Mouse (Mus musculus) heart, embryonic 10.5 days (tissue): ENCODE data around the gene Cldn13. TPM values are rescaled to one million over a fixed set of nuclear protein-coding genes. Genes with fewer than 3 reads are reported as not detected.
"Not testable (repeated sequence)": the region's sequence is repeated elsewhere in the genome, so short reads cannot be mapped to it uniquely, and the experiment has no call there.

Experiments
- DNase-seq: peaks from one replicate; pipeline ENCODE4 v3.0.0-alpha.2; 2017; ENCODE audit warnings: low spot score
- H3K27ac ChIP-seq: fragments of 300-500 bp; sonication (generic); 2 replicates; pipeline ENCODE4 v1.5.1; 2016; ENCODE audit warnings: mild to moderate bottlenecking
- H3K27me3 ChIP-seq: fragments of 300-500 bp; sonication (generic); 2 replicates; pipeline ENCODE4 v1.6.1; 2016; ENCODE audit warnings: mild to moderate bottlenecking; ENCODE audit not compliant: poor library complexity, insufficient read depth, severe bottlenecking
- H3K36me3 ChIP-seq: fragments of 300-500 bp; sonication (generic); 2 replicates; pipeline ENCODE4 v1.6.1; 2016; ENCODE audit warnings: mild to moderate bottlenecking, moderate library complexity
- H3K4me1 ChIP-seq: fragments of 300-500 bp; sonication (generic); 2 replicates; pipeline ENCODE4 v1.6.1; 2016; ENCODE audit warnings: mild to moderate bottlenecking
- H3K4me3 ChIP-seq: fragments of 300-500 bp; sonication (generic); 2 replicates; pipeline ENCODE4 v1.5.1; 2016; ENCODE audit warnings: mild to moderate bottlenecking, moderate library complexity
- H3K9me3 ChIP-seq: fragments of 300-500 bp; sonication (generic); 2 replicates; pipeline ENCODE4 v1.6.1; 2016; ENCODE audit warnings: mild to moderate bottlenecking, moderate library complexity
- WGBS: fragments of 180-500 bp; shearing (Covaris S2); methylation state at CpG from one replicate; pipeline ENCODE4 v1.1.7; 2016; 5-methylcytosine and 5-hydroxymethylcytosine counted together
- polyA plus RNA-seq: library from polyadenylated mRNA; unstranded; fragments of >200 nt; fragmentation: Nextera tagmentation; extraction: Ambion mirVana; gene quantifications from 2 replicates; pipeline ENCODE4 v1.2.1, GENCODE M21; 2016

The Cldn13 gene
- polyA plus RNA-seq: 6.1 and 8.5 TPM in 2 replicates

DNA sequence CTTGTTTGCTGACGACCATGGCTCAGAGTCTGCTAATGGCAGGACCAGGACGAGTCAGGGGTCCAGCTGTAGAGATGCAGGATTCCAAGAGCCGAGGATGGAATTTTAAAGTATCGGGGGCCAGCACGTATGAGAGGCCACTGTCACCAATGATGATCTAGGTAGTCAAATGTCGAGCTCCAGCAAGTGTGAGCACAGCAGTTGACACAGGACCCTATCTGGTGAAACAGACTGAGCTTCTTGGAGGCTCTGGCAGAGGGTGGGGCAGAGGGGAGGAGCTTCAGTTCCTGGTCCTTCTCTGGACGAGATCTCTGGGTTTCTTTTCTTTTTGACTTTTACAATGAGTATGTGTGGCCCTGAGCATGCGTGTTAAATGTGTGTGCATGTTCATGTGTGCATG, at the start of gene Cldn13:
Cldn13 (minus strand) TSS at position 216 of the 400 bp plus-strand sequence.
- H3K4me1 ChIP-seq: 0 out of 2 replicates have a peak, but pooled peaks cover 6% of the 10 kb centered on the region
- peak; percentile 85 for DNase-seq
- WGBS: 77% methylated on average over 8 of the region's 8 CpGs
- H3K36me3 ChIP-seq: no peaks in the 10 kb centered on the region
- peak within 1 kb of the TSS; percentile 36 for H3K4me3 ChIP-seq
- peaks cover 26% of the 10 kb centered on the region; the same call in 1 of the 2 replicates for H3K27me3 ChIP-seq
- H3K27ac ChIP-seq: peak within 1 kb of the TSS; percentile 69; the same call in 1 of the 2 replicates
- H3K9me3 ChIP-seq: no peaks in the 10 kb centered on the region

DNA sequence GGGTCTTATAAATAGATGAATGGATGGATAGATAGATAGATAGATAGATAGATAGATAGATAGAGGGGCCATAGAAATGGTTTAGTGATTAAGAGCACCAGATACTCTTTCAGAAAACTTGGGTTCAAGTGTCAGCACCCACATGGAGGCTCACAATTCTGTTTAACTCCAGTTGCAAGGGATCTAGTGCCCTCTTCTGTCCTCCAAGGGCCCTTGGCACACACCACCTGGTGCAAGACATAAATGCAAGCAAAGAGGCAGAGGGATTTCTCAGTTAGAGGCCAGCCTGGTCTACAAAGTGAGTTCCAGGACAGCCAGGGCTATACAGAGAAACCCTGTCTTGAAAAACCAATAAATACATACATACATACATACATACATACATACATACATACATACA, 49.3 kb upstream of the Cldn13 start:
- Histone ChIP-seq H3K4me1 (peaks cover 16% of the 10 kb centered on the region), H3K27me3 (peaks cover 23% of the 10 kb centered on the region)
- H3K36me3 ChIP-seq, H3K27ac ChIP-seq, H3K4me3 ChIP-seq, DNase-seq, H3K9me3 ChIP-seq: not testable (repeated sequence)

DNA sequence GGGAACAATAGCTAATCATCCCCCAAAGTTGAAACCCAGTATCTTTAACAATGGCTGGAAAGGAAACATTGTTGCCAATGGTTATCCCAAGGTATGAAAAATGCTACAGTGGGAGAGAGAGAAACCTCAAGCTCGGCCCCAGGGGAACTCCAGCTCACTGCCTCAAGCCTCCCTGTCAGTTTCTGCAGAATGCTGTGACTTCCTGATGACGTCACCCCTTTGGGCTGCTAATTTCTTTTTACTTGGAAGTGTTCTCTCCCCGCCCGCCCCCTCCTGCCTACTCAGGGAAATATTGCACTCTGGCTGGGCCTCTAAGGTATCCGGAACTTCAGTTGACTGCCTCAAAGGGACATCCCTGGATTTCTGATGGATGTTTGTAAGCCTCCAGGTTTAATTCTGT, 48.2 kb upstream of the Cldn13 start:
- no peaks in the 10 kb centered on the region for H3K9me3 ChIP-seq
- no peak overlapping the region for H3K27ac ChIP-seq
- no peaks in the 10 kb centered on the region for H3K36me3 ChIP-seq
- H3K4me1 ChIP-seq: peaks cover 19% of the 10 kb centered on the region
- peaks cover 19% of the 10 kb centered on the region for H3K27me3 ChIP-seq
- H3K4me3 ChIP-seq: no peak overlapping the region
- 20% methylated on average over 5 of the region's 5 CpGs for WGBS
- no peak for DNase-seq

DNA sequence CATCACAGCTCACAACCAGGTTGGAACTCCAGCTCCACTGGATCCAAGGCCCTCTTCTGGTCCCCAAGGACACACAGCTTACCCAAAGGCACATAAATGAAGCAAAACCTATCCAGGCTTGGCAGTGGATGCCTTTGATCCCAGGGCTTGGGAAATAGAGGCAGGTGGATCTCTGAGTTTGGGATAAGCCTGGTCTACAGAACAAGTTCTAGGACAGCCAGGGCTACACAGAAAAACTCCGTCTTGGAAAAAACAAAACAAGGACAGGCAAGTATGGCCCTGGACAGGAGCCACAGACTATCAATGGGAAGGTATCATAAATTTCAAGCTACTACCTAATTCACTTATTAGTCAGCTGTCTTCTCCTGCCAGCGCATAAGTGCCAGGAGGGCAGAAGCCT, 46.2 kb upstream of the Cldn13 start:
- 90% methylated on average over 2 of the region's 2 CpGs for WGBS
- Histone ChIP-seq H3K4me1 (peaks cover 30% of the 10 kb centered on the region), H3K9me3 (no peaks in the 10 kb centered on the region), H3K27ac (no peak overlapping the region), H3K27me3 (peaks cover 2% of the 10 kb centered on the region), H3K4me3 (no peak overlapping the region), H3K36me3 (no peaks in the 10 kb centered on the region)
- no peak for DNase-seq

DNA sequence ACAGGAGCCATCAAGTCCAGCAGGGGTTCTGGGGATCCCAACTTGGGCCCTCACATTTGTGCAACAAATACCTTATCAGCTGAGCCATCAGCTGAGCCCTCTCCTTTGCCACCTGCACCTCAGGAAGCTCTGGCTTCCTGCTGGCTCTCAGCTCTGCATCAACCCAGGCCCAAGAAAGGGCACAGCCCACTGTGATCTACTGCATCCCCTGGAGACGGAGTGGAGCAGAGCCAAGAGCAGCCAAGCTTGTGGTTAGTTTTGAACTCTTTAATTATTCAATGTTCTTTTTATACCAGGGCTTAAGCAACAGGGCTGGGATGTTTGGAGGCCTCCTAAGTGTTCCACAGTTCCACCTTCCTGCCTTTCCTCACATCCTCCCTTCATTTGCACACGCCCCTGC, 45.1 kb upstream of the Cldn13 start:
- no peak overlapping the region for H3K4me3 ChIP-seq
- H3K27me3 ChIP-seq: no peaks in the 10 kb centered on the region
- WGBS: 71% methylated on average over 2 of the region's 2 CpGs
- peaks cover 21% of the 10 kb centered on the region for H3K4me1 ChIP-seq
- H3K27ac ChIP-seq: no peak overlapping the region
- H3K9me3 ChIP-seq: no peaks in the 10 kb centered on the region
- no peak for DNase-seq
- H3K36me3 ChIP-seq: no peaks in the 10 kb centered on the region

DNA sequence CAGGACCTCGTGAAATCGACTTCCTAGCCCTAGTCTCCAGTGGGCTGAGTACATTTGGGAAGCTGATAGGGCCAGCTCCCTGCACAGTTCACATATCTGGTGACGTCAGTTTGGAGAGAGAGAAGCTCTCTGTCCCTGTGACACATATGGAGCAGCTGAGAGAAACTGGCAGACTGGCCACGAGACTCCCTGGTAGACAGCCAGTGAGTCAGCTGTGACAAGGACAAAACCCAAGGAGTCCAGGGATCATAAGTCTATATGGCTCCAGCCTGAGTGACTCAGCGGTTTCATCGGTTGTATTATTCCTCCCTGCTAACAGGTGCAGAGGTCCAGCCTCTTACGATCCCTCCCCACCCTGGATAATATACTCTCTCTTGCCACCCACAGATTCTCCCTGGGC, 43.8 kb upstream of the Cldn13 start:
- Histone ChIP-seq H3K4me3 (no peak overlapping the region), H3K4me1 (peaks cover 21% of the 10 kb centered on the region), H3K27me3 (no peaks in the 10 kb centered on the region), H3K27ac (peak overlapping the region; percentile 37; the same call in 1 of the 2 replicates), H3K9me3 (no peaks in the 10 kb centered on the region), H3K36me3 (no peaks in the 10 kb centered on the region)
- no peak for DNase-seq
- WGBS: 59% methylated on average over 7 of the region's 7 CpGs

DNA sequence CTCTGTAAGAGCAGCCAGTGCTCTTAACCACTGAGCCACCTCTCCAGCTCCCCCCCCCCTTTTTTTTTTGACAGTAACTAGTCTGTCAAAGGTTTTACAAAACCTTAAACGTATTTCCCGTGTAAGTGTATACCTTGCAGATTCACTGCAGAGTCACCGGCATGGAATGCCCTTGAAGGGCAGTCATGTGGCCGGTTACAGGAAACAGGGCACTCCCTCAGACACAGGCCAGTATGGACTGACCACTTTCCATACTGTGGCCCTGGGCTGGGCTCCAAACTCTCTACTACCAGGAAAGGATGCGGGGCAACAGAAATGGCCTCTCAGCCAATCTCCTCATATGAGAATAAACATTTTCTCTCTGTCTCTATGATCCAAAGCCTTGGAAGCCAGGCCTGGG, 40.2 kb upstream of the Cldn13 start:
- Histone ChIP-seq H3K4me3 (no peak overlapping the region), H3K36me3 (no peaks in the 10 kb centered on the region), H3K27ac (no peak overlapping the region), H3K4me1 (peaks cover 36% of the 10 kb centered on the region), H3K27me3 (peaks cover 4% of the 10 kb centered on the region; the same call in 1 of the 2 replicates), H3K9me3 (no peaks in the 10 kb centered on the region)
- WGBS: 58% methylated on average over 5 of the region's 5 CpGs
- DNase-seq: no peak

DNA sequence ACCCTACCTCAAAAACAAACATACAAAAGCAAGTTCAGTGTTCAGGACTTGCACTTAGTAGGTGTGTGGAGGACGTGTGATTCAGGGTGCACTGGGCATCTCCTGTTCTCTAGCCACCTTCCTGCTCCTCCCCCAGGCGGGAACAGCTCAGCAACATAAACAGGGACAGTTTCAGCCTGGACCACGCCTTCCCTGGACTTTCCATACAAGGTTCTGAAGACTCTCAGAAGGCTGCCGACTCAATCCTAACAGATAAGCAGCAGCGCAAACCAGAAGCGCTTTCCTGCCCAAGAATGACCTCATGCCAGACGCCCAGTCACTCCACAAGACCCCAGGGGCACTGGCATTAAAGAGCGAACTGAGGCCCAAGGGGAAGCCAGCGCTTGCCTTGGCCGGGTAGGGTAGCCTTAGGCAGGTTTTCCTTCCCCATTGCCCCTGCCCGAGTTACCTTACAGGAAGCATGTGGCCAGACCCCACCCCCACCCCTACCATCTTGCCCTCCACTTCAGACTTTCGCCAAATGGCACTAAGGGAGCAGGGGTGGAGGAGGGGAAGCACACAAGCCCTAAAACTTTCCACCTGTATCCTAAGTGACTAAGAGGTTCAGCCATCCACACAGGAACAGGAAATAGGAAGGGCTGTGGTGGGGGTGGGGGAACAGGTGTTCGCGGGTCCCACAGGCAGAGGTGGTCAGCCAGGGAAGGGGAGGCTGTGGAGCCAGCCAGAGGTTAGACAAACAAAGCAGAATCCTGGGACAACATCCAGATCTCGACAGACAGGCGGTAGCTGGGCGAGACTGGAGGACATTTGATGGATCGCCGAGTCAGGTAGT, 35.9 kb upstream of the Cldn13 start:
- Histone ChIP-seq H3K9me3 (no peaks in the 10 kb centered on the region), H3K4me1 (peaks cover 42% of the 10 kb centered on the region), H3K36me3 (no peaks in the 10 kb centered on the region), H3K27ac (peak overlapping the region; percentile 88), H3K4me3 (peak overlapping the region; percentile 48), H3K27me3 (peaks cover 24% of the 10 kb centered on the region)
- peak; percentile 91 for DNase-seq
- 13% methylated on average over 19 of the region's 19 CpGs for WGBS

DNA sequence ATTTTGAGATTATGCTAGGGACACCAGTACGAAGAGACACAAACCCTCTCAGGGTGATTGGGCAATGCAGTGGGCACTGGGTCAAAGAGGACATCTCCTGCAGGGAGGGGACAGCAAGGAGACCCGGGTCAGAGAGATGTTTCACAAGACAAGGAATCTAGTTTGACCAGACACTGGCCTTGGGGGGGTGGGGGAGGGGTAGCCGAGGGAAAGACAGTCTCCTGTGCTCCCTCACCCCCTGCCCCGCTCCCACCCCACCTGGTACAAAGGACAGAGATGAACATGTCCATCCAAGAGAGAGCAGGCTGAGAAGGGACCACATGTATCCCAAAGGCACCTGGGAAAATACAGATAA, 32.7 kb upstream of the Cldn13 start:
- no peaks in the 10 kb centered on the region for H3K36me3 ChIP-seq
- peak overlapping the region; percentile 45; the same call in 1 of the 2 replicates for H3K27ac ChIP-seq
- peaks cover 52% of the 10 kb centered on the region for H3K4me1 ChIP-seq
- no peak overlapping the region for H3K4me3 ChIP-seq
- H3K27me3 ChIP-seq: peaks cover 50% of the 10 kb centered on the region
- WGBS: 52% methylated on average over 4 of the region's 4 CpGs
- H3K9me3 ChIP-seq: no peaks in the 10 kb centered on the region
- no peak for DNase-seq

DNA sequence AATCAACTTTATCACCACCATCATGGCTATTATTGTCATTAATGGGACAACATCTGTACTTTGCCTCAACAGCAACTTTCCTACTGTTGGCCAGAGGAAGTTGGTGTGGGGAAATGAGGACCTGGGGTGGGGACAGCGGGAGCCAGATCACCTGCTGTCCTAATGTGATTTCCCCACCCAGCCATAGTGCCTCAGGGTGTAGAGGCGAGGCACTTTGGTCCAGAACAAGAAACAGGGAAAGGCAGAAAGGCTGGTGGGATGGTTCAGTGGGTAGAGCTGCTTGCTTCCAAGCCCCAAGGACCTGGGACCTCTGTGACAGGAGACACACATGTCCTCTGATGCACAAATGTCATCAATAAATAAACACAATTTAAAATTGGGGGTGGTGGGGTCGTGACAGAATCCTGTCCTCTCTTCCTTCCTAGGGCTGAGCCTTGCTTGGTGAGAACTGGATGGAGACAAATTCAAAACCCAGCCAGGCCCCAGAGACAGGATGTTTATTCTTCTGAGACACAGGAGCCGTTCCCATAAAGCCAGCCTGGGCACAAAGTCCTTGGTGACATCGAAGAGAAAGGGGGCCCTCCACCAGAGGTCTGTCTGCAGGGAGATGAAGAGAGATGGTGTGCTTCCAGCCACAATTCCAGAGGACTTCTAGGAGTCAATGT, 32.2 kb upstream of the Cldn13 start:
- H3K27ac ChIP-seq: peak overlapping the region; percentile 45; the same call in 1 of the 2 replicates
- no peak overlapping the region for H3K4me3 ChIP-seq
- no peaks in the 10 kb centered on the region for H3K9me3 ChIP-seq
- H3K36me3 ChIP-seq: no peaks in the 10 kb centered on the region
- WGBS: 48% methylated on average over 5 of the region's 5 CpGs
- peaks cover 50% of the 10 kb centered on the region for H3K27me3 ChIP-seq
- no peak for DNase-seq
- peaks cover 49% of the 10 kb centered on the region for H3K4me1 ChIP-seq

DNA sequence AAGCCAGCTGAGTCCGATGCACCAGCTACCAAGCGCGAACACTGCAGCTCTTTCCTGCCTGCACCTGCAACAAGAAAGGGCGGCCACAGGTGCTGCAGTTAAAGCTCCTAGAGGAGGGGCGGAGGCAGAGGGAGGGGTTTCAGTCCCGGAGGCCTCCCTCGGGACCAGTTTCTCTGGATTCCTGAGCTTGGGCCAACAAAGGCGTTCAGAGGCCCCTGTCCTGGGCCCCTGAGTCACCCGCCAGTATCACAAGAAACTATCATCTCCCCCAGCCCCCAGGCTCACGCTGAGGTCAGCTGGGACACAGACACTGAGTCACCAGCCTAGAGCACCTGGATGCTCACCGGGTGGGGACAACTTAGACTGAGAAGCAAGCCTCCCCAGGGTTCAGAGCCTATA, 31.5 kb upstream of the Cldn13 start, which contains the start of gene Cldn4:
Cldn4 (minus strand) TSS at position 78 of the 399 bp plus-strand sequence.
- DNase-seq: no peak
- WGBS: 14% methylated on average over 11 of the region's 11 CpGs
- H3K4me3 ChIP-seq: peak within 1 kb of the TSS; percentile 48
- peaks cover 49% of the 10 kb centered on the region for H3K27me3 ChIP-seq
- H3K9me3 ChIP-seq: no peaks in the 10 kb centered on the region
- peak within 1 kb of the TSS; percentile 68 for H3K27ac ChIP-seq
- H3K36me3 ChIP-seq: no peaks in the 10 kb centered on the region
- peaks cover 46% of the 10 kb centered on the region for H3K4me1 ChIP-seq

DNA sequence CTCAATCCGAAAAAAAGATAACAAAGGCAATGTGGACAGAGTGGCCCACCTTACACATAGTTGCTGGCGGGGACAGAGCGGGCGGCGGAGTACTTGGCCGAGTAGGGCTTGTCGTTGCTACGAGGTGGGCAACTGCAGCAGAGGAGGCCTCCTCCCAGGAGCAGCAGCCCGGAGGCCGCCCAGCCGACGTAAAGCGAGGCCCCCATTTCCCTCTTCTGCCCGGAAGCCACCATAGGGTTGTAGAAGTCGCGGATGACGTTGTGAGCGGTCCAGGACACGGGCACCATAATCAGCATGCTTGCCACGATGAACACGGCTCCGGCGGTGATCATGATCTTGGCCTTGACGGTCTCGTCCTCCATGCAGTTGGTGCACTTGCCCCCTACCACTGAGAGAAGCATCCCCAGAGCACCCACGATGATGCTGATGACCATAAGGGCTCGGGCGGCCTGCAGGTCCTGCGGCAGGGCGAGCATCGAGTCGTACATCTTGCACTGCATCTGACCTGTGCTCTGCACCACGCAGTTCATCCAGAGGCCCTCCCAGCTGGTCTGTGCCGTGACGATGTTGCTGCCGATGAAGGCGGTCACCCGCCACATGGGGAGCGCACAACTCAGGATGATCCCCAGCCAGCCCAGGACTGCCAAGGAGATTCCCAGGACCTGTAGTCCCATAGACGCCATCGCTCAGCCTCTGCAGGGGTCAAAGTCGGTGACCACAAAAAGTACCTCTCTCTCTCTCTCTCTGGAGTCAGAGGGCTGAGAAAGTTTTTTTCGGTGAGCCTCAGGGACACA, 30.9 kb upstream of the Cldn13 start:
- Histone ChIP-seq H3K36me3 (no peaks in the 10 kb centered on the region), H3K4me1 (peaks cover 41% of the 10 kb centered on the region), H3K27ac (peak overlapping the region; percentile 68), H3K4me3 (peak overlapping the region; percentile 48), H3K27me3 (peaks cover 46% of the 10 kb centered on the region), H3K9me3 (no peaks in the 10 kb centered on the region)
- DNase-seq: no peak
- 21% methylated on average over 43 of the region's 43 CpGs for WGBS
